In the genomic region with DNA sequence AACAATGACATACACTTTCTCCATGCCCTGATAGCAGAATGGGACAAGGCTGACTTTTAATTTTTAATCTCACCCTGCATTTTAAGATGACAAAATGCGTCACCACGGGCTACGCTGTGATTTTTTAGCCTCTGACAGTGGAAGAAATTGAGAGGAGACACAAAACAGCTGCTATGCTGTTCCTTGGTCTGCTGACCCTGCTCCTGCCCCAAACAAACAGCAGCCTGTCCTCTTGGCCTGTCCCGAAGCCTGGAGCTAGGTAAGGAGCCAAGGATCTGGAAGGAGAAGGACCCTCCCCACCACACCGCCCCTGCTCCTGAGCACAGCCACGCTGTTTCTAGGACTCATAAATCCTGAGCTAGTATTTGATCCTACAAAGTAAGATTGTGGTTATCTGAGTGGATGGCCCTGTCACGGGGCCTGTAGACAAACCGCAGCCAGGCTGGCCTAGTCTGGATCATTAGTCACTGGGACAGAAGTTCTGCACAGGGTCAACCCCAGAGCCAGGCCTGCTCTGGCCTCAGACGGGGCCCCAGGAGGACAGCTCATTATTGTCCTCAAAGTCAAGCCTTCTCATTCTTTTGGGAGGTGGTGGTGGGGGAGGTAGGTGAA, we compare ENCODE assay signal across 14 mouse cellular contexts. TPM values are rescaled to one million over a fixed set of nuclear protein-coding genes. Genes with fewer than 3 reads are reported as not detected.
DNase-seq lines count a peak whose midpoint lies in the region; ATAC-seq lines count a peak whose summit lies in the region.
"Had no signal": no experiment of that assay in that cellular context is flagged by ENCODE, and none has a peak within 500 bp of the region (broad histone marks: within the 10 kb centered on the region; RNA-seq: fewer than 3 reads in every experiment).

No protein-coding gene starts in this region.

- WGBS in kidney, embryonic 14.5 days = 19% methylated on average over 9 of the region's 9 CpGs
- 19% methylated on average over 9 of the region's 9 CpGs for WGBS in kidney, embryonic 15.5 days
- 26% methylated on average over 9 of the region's 9 CpGs for WGBS in stomach, embryonic 14.5 days

- peak; percentile 95 for ATAC-seq in kidney, embryonic 14.5 days (ENCODE audit: low FRiP score, low TSS enrichment)
- peak; percentile 95 for ATAC-seq in kidney, embryonic 15.5 days (replicated peaks; ENCODE audit: low FRiP score)
- ATAC-seq in stomach, embryonic 14.5 days (ENCODE audit: insufficient number of reproducible peaks, insufficient read depth, low FRiP score, low read depth) = peak; percentile 33; the same call in 1 of the 2 replicates

- no peak overlapping the region for H3K4me2 ChIP-seq in kidney, embryonic 14.5 days (replicated peaks; ENCODE audit: low read depth, low read length)
- H3K4me2 ChIP-seq in kidney, embryonic 15.5 days = no peak overlapping the region
- H3K4me2 ChIP-seq in stomach, embryonic 14.5 days (replicated peaks; ENCODE audit: low read depth, low read length) = no peak overlapping the region
- H3K4me2 ChIP-seq: hindbrain, embryonic 14.5 days; limb, embryonic 13.5 days had no signal

- H3K27ac ChIP-seq in kidney, embryonic 14.5 days (ENCODE audit: low read depth, low read length) = peak overlapping the region; percentile 53; the same call in 1 of the 2 replicates
- peak overlapping the region; percentile 66 for H3K27ac ChIP-seq in kidney, embryonic 15.5 days
- H3K27ac ChIP-seq in stomach, embryonic 14.5 days (ENCODE audit: low read length) = no peak overlapping the region
- H3K27ac ChIP-seq: hindbrain, embryonic 14.5 days; limb, embryonic 13.5 days had no signal

- peak; percentile 46 for DNase-seq in adrenal gland, adult 2 months
- no peak for DNase-seq in adrenal gland, adult 8-10 months
- DNase-seq in kidney, adult 18-20 months = no peak
- DNase-seq in urinary bladder, postnatal 14 days (ENCODE audit: low spot score) = no peak
- DNase-seq in spleen, postnatal 36 days (ENCODE audit: low spot score in 2 of 2) = no peak
- DNase-seq: cerebellum, postnatal 36 days; layer of hippocampus, adult 9-11 months; right cerebral cortex, postnatal 14 days had no signal

- peaks cover 12% of the 10 kb centered on the region for H3K4me1 ChIP-seq in kidney, embryonic 14.5 days (ENCODE audit: control insufficient read depth, insufficient read depth, low read length)
- H3K4me1 ChIP-seq in kidney, embryonic 15.5 days = peaks cover 16% of the 10 kb centered on the region
- no peaks in the 10 kb centered on the region for H3K4me1 ChIP-seq in stomach, embryonic 14.5 days (ENCODE audit: control insufficient read depth, insufficient read depth, low read length)
- H3K4me1 ChIP-seq: limb, embryonic 13.5 days had no signal

- H3K4me3 ChIP-seq in kidney, embryonic 14.5 days (ENCODE audit: low read length) = no peak overlapping the region
- H3K4me3 ChIP-seq in kidney, embryonic 15.5 days (replicated peaks) = no peak overlapping the region
- H3K4me3 ChIP-seq in stomach, embryonic 14.5 days (ENCODE audit: low read depth, low read length) = no peak overlapping the region
- H3K4me3 ChIP-seq: limb, embryonic 13.5 days had no signal

- no peaks in the 10 kb centered on the region for H3K9me3 ChIP-seq in kidney, embryonic 14.5 days (ENCODE audit: control insufficient read depth, low read length)
- H3K9me3 ChIP-seq in kidney, embryonic 15.5 days (replicated peaks) = no peaks in the 10 kb centered on the region
- no peaks in the 10 kb centered on the region for H3K9me3 ChIP-seq in stomach, embryonic 14.5 days (ENCODE audit: control insufficient read depth, low read depth, low read length)
- H3K9me3 ChIP-seq: limb, embryonic 13.5 days had no signal

- no peak overlapping the region for H3K9ac ChIP-seq in kidney, embryonic 14.5 days (ENCODE audit: low read depth, low read length)
- no peak overlapping the region for H3K9ac ChIP-seq in kidney, embryonic 15.5 days
- H3K9ac ChIP-seq in stomach, embryonic 14.5 days (replicated peaks; ENCODE audit: low read depth, low read length) = no peak overlapping the region
- H3K9ac ChIP-seq: hindbrain, embryonic 14.5 days; limb, embryonic 13.5 days had no signal

- H3K36me3 ChIP-seq in kidney, embryonic 14.5 days (ENCODE audit: control insufficient read depth, insufficient read depth, low read length) = no peaks in the 10 kb centered on the region
- no peaks in the 10 kb centered on the region for H3K36me3 ChIP-seq in kidney, embryonic 15.5 days
- H3K36me3 ChIP-seq in stomach, embryonic 14.5 days (ENCODE audit: control insufficient read depth, insufficient read depth, low read length) = no peaks in the 10 kb centered on the region
- H3K36me3 ChIP-seq: limb, embryonic 13.5 days had no signal

- H3K27me3 ChIP-seq in kidney, embryonic 14.5 days (ENCODE audit: control insufficient read depth, insufficient read depth, low read length) = no peaks in the 10 kb centered on the region
- H3K27me3 ChIP-seq in kidney, embryonic 15.5 days = no peaks in the 10 kb centered on the region
- H3K27me3 ChIP-seq in stomach, embryonic 14.5 days (ENCODE audit: control insufficient read depth, insufficient read depth, low read length) = no peaks in the 10 kb centered on the region

RNA-seq across cellular contexts. Expression of a gene that starts 17.5 kb away (rescaled TPM):
- total RNA-seq in adrenal gland, adult 2 months (2021) = under 1 TPM; 0.76 to 0.84 TPM
- 0.16 and 0.39 TPM in 2 replicates for polyA plus RNA-seq in adrenal gland, adult 2 months (2012; rRNA removed)
- total RNA-seq in adrenal gland, adult 8-10 months (2022) = under 1 TPM in 3 of 4 experiments, not detected in 1; 0.26 to 0.70 (median 0.67) TPM
- 0.89 and 1.4 TPM in 2 replicates for polyA plus RNA-seq in kidney, embryonic 14.5 days (2014; fragmentation: Nextera tagmentation; extraction: Ambion mirVana)
- polyA plus RNA-seq in kidney, embryonic 15.5 days (2015; fragmentation: Nextera tagmentation; extraction: Ambion mirVana) = 2.1 and 3.0 TPM in 2 replicates
- polyA plus RNA-seq in stomach, embryonic 14.5 days (2014; fragmentation: Nextera tagmentation; extraction: Ambion mirVana) = 0.26 TPM in 1 of 2 replicates, not detected in the other
- total RNA-seq: monocyte, adult 5-6 weeks had no signal
- polyA plus RNA-seq: hindbrain, embryonic 14.5 days had no signal

Comparison
In these comparisons a context has a peak if more than half of its experiments do, and no peak if none do; other contexts are left out.
1. ATAC-seq: peak in every context shown above with its lines; median percentile 95 in kidney, embryonic 14.5 days; 95 in kidney, embryonic 15.5 days; 33 in stomach, embryonic 14.5 days.